Mouse (Mus musculus) ES-E14 (cell line): Measurements from ENCODE around the gene Rp9. TPM values are rescaled to one million over a fixed set of nuclear protein-coding genes. Genes with fewer than 3 reads are reported as not detected.

ENCODE experiments used
- DNase-seq: peaks from one replicate; pipeline ENCODE4 v3.0.0-alpha.2; 2013; ENCODE audit warnings: low read depth, low spot score
- H3K27ac ChIP-seq: 2 replicates; pipeline ENCODE4 v1.5.1; 2012; ENCODE audit warnings: low read depth, mild to moderate bottlenecking, low read length, moderate library complexity, mixed read lengths; ENCODE audit not compliant: poor library complexity, insufficient read depth, severe bottlenecking
- H3K36me3 ChIP-seq: 2 replicates; pipeline ENCODE4 v1.6.1; 2012; ENCODE audit warnings: mild to moderate bottlenecking, low read length, moderate library complexity, mixed read lengths; ENCODE audit not compliant: control insufficient read depth, poor library complexity, insufficient read depth, severe bottlenecking
- H3K4me1 ChIP-seq, 2 experiments: fragments of 150-350 bp in 1 of 2; sonication (generic) in 1 of 2; 2 replicates each; pipeline ENCODE4 v1.6.1; 2012; ENCODE audit warnings: low read length in 2 of 2, mild to moderate bottlenecking in 1 of 2, mixed read lengths in 1 of 2; ENCODE audit not compliant: control insufficient read depth in 2 of 2, insufficient read depth in 2 of 2, poor library complexity in 1 of 2
- H3K4me3 ChIP-seq, 2 experiments: fragments of 150-350 bp in 1 of 2; sonication (generic) in 1 of 2; 2 replicates each; pipeline ENCODE4 v1.5.1; 2012; ENCODE audit warnings: low read length in 2 of 2, low read depth in 1 of 2, mild to moderate bottlenecking in 1 of 2, mixed read lengths in 1 of 2; ENCODE audit not compliant: insufficient read depth in 1 of 2, poor library complexity in 1 of 2, severe bottlenecking in 1 of 2
- H3K9ac ChIP-seq: 2 replicates; pipeline ENCODE4 v1.6.1; 2012; ENCODE audit warnings: low read depth, mild to moderate bottlenecking, low read length, mixed read lengths; ENCODE audit not compliant: poor library complexity, insufficient read depth, severe bottlenecking
- H3K9me3 ChIP-seq: fragments of 150-350 bp; sonication (generic); 2 replicates; pipeline ENCODE4 v1.6.1; 2012; ENCODE audit warnings: low read depth, mild to moderate bottlenecking, low read length; ENCODE audit not compliant: control insufficient read depth, insufficient read depth
- CHD2 ChIP-seq: IDR thresholded peaks from 2 replicates; pipeline ENCODE4 v1.6.1; 2014; ENCODE audit warnings: mild to moderate bottlenecking, low read depth, low read length, inconsistent platforms
- HCFC1 ChIP-seq: IDR thresholded peaks from 2 replicates; pipeline ENCODE4 v1.6.1; 2012; ENCODE audit warnings: low read length, inconsistent platforms, borderline replicate concordance; ENCODE audit not compliant: insufficient read depth
- MAFK ChIP-seq: IDR thresholded peaks from 2 replicates; pipeline ENCODE4 v1.6.1; 2014; ENCODE audit warnings: mild to moderate bottlenecking, low read depth, low read length, inconsistent platforms; ENCODE audit not compliant: insufficient read depth
- ZC3H11A ChIP-seq: IDR thresholded peaks from 2 replicates; pipeline ENCODE4 v1.6.1; 2012; ENCODE audit warnings: low read depth, mild to moderate bottlenecking, inconsistent platforms, low read length, borderline replicate concordance
- ZNF384 ChIP-seq: IDR thresholded peaks from 2 replicates; pipeline ENCODE4 v1.6.1; 2012; ENCODE audit warnings: low read depth, low read length, inconsistent platforms
- in situ Hi-C, 2 experiments: fragments of 600-800 bp; cut with MboI; formaldehyde crosslinking; loops; one replicate each; pipeline ENCODE4 v1.15.1; 2025; ENCODE audit warnings: low sequenced_read_pairs in 2 of 2, inconsistent platforms in 1 of 2; ENCODE audit not compliant: unreplicated experiment in 2 of 2
- total RNA-seq: library from RNA; depleted of rRNA; stranded (reverse); fragments of 300-350 nt; gene quantifications from 2 replicates; pipeline ENCODE4 v1.2.3, GENCODE M21; 2012

Rp9 gene
- total RNA-seq, 1 experiment = 32.8 TPM

GRCm38 (mm10) chr9:22394725-22395124 is 74.8 kb downstream of the Rp9 start:
- no peaks in the 10 kb centered on the region for H3K9me3 ChIP-seq
- H3K4me3 ChIP-seq = no peak overlapping the region
- H3K27ac ChIP-seq = no peak overlapping the region
- H3K9ac ChIP-seq = no peak overlapping the region
- peaks cover 2 to 11% of the 10 kb centered on the region in 2 experiments; a peak in 3 of 4 replicates for H3K4me1 ChIP-seq
- no peak for TF ChIP-seq MAFK
- TF ChIP-seq HCFC1 = no peak
- no peak for TF ChIP-seq CHD2
- TF ChIP-seq ZC3H11A = no peak
- in situ Hi-C loops = no loop called here
- peaks cover 2% of the 10 kb centered on the region for H3K36me3 ChIP-seq
- no peak for DNase-seq

GRCm38 (mm10) chr9:22390390-22390789 is 79.2 kb downstream of the Rp9 start:
- TF ChIP-seq ZNF384 (peak; percentile 69; the same call in 1 of the 2 replicates), MAFK (no peak)
- Histone ChIP-seq H3K9me3 (no peaks in the 10 kb centered on the region), H3K4me3 (no peak overlapping the region), H3K27ac (no peak overlapping the region; the same call in 1 of the 2 replicates), H3K4me1 (peaks cover 6 to 15% of the 10 kb centered on the region in 2 experiments; a peak in 3 of 4 replicates), H3K36me3 (no peaks in the 10 kb centered on the region; the same call in 1 of the 2 replicates), H3K9ac (no peak overlapping the region)
- in situ Hi-C loops = no loop called here
- no peak for DNase-seq

GRCm38 (mm10) chr9:22389736-22390245 is 79.8 kb downstream of the Rp9 start:
- H3K9me3 ChIP-seq = no peaks in the 10 kb centered on the region
- peak overlapping the region; percentile 80 to 92 for H3K4me3 ChIP-seq
- H3K27ac ChIP-seq = peak overlapping the region; percentile 97; the same call in 1 of the 2 replicates
- no peak for DNase-seq
- TF ChIP-seq HCFC1 (no peak), ZNF384 (no peak), ZC3H11A (no peak), MAFK (no peak), CHD2 (no peak)
- in situ Hi-C loops = no loop called here
- H3K36me3 ChIP-seq = no peaks in the 10 kb centered on the region; the same call in 1 of the 2 replicates
- peak overlapping the region; percentile 97; the same call in 1 of the 2 replicates for H3K9ac ChIP-seq
- H3K4me1 ChIP-seq = peaks cover 6 to 15% of the 10 kb centered on the region in 2 experiments; a peak in 3 of 4 replicates

GRCm38 (mm10) chr9:22389021-22389476 is 80.5 kb downstream of the Rp9 start, which contains the start of gene Anln:
TSS of gene Anln (minus strand) at chr9:22389188.
- Histone ChIP-seq H3K9ac (peak within 1 kb of the TSS; percentile 97), H3K36me3 (no peaks in the 10 kb centered on the region; the same call in 1 of the 2 replicates), H3K4me1 (peaks cover 6 to 15% of the 10 kb centered on the region in 2 experiments; a peak in 3 of 4 replicates), H3K9me3 (no peaks in the 10 kb centered on the region), H3K4me3 (peak within 1 kb of the TSS; percentile 80 to 92), H3K27ac (peak within 1 kb of the TSS; percentile 97)
- TF ChIP-seq CHD2 (no peak), ZC3H11A (no peak), HCFC1 (peak; percentile 68; the same call in 1 of the 2 replicates), MAFK (no peak), ZNF384 (no peak)
- DNase-seq = peak; percentile 92
- in situ Hi-C loops = no loop called here
